Mouse (Mus musculus) thymus, postnatal 14 days (tissue): ENCODE results near the gene Xkrx.
"Not testable (repeated sequence)": the region's sequence is repeated elsewhere in the genome, so short reads cannot be mapped to it uniquely, and the experiment has no call there.

Experiments used
- DNase-seq: peaks from one replicate; pipeline ENCODE4 v3.0.0; 2021

Xkrx gene

GRCm38 (mm10) chrX:134162043-134162720 lies at the start of gene Xkrx:
Gene Xkrx, minus strand, starts transcription at chrX:134162076.
- DNase-seq, result peak; percentile 22

GRCm38 (mm10) chrX:134211151-134211642 lies 49.3 kb upstream of the Xkrx start:
- DNase-seq, result no peak

GRCm38 (mm10) chrX:134208491-134208890 lies 46.6 kb upstream of the Xkrx start:
- DNase-seq, result no peak

GRCm38 (mm10) chrX:134187201-134187600 lies 25.3 kb upstream of the Xkrx start, which contains the start of gene Arl13a:
Gene Arl13a, plus strand, starts transcription at chrX:134187501.
- DNase-seq, result not testable (repeated sequence)

GRCm38 (mm10) chrX:134174699-134175098 lies 12.8 kb upstream of the Xkrx start:
- DNase-seq, result no peak

- no peak for DNase-seq
Measured at GRCm38 (mm10) chrX:134170584-134170983, 8.7 kb upstream of the Xkrx start.

- DNase-seq, result no peak
Measured at GRCm38 (mm10) chrX:134163484-134163883, 1.6 kb upstream of the Xkrx start.

- peak; percentile 59 for DNase-seq
Measured at GRCm38 (mm10) chrX:134162826-134163225, 950 bp upstream of the Xkrx start.

GRCm38 (mm10) chrX:134160442-134160841 lies 1.4 kb downstream of the Xkrx start:
- no peak for DNase-seq

- DNase-seq, result peak; percentile 66
Measured at GRCm38 (mm10) chrX:134158151-134158550, 3.7 kb downstream of the Xkrx start.

GRCm38 (mm10) chrX:134141986-134142385 lies 19.9 kb downstream of the Xkrx start:
- no peak for DNase-seq

- DNase-seq, result no peak
Measured at GRCm38 (mm10) chrX:134141551-134141950, 20.3 kb downstream of the Xkrx start.

- DNase-seq, result peak; percentile 25
Measured at GRCm38 (mm10) chrX:134140024-134140423, 21.9 kb downstream of the Xkrx start.

- peak; percentile 59 for DNase-seq
Measured at GRCm38 (mm10) chrX:134133821-134134220, 28.1 kb downstream of the Xkrx start.

GRCm38 (mm10) chrX:134132295-134132694 lies 29.6 kb downstream of the Xkrx start:
- DNase-seq, result no peak

GRCm38 (mm10) chrX:134128549-134128948 lies 33.3 kb downstream of the Xkrx start:
- no peak for DNase-seq

- no peak for DNase-seq
Measured at GRCm38 (mm10) chrX:134116417-134116816, 45.5 kb downstream of the Xkrx start.

- DNase-seq, result no peak
Measured at GRCm38 (mm10) chrX:134111767-134112166, 50.1 kb downstream of the Xkrx start.

GRCm38 (mm10) chrX:134102641-134103040 lies 59.2 kb downstream of the Xkrx start:
- DNase-seq, result no peak
